Mouse (Mus musculus) testis, adult 2 months (tissue): ENCODE data around the gene Kcnmb2.

ENCODE experiments used
- CTCF ChIP-seq: fragments of 200-500 bp; IDR thresholded peaks from 2 replicates; pipeline ENCODE4 v1.5.1; 2012; ENCODE audit warnings: low read depth, mild to moderate bottlenecking, inconsistent platforms, low read length, moderate library complexity; ENCODE audit not compliant: control insufficient read depth, insufficient read depth, insufficient replicate concordance
- POLR2A ChIP-seq: fragments of 200-500 bp; IDR thresholded peaks from 2 replicates; pipeline ENCODE4 v1.6.1; 2012; ENCODE audit warnings: low read depth, mild to moderate bottlenecking, inconsistent platforms, low read length, moderate library complexity; ENCODE audit not compliant: control insufficient read depth

DNA sequence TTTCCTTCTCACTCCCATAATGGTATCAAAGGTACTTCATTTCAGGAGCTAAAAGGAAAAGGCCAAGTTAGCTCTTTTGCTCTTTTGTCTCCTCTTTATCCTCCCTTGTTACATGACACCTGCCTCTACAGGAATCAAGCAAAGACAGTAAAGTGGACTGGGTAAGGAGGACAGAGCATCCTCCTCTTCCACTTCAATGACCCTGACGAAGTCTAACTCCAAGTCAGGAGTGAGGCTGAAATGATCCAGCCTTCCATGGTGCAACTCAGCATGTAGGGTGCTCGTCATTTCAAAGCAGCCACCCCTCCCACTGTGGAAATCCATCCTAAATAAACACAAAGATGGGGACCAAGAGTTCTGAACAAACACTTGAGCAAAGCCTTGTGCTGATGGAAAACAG is 9.7 kb upstream of the Kcnmb2 start:
- TF ChIP-seq CTCF: no peak
- no peak for TF ChIP-seq POLR2A
